ENCODE assay signal across 23 mouse cellular contexts in the genomic region with DNA sequence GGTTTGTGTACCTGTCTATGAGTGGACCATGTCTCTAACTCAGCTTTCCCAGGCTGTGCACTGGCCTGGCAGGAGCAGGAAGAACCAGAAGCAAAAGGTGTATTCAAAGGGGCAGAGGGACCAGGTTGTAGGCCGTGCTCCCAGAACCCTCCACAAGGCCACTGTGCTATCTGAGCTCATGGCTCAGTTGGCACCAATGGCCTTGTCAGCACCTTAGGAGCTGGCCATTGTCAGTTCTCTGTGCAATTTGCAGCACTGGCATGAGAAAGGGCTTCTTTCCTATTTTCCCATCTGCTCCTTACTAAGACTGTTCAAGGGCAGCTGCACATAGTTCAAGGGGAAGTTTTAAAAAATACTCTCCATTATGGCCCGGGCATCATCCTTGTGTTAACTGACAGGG. TPM values are rescaled to one million over a fixed set of nuclear protein-coding genes. Genes with fewer than 3 reads are reported as not detected.
A peak's percentile ranks its signal among the peaks of the same experiment; 100 is the strongest.
DNase-seq lines count a peak whose midpoint lies in the region; ATAC-seq and TF ChIP-seq lines count a peak whose summit lies in the region.
"Had no signal": no experiment of that assay in that cellular context is flagged by ENCODE, and none has a peak within 500 bp of the region (broad histone marks: within the 10 kb centered on the region; RNA-seq: fewer than 3 reads in every experiment).

No protein-coding gene starts in this region.

- 69% methylated on average over 2 of the region's 2 CpGs for WGBS in heart, embryonic 11.5 days (ENCODE audit: insufficient replicate concordance)
- WGBS in heart, postnatal 0 days = 58% methylated on average over 2 of the region's 2 CpGs
- WGBS in heart, embryonic 12.5 days = 54% methylated on average over 2 of the region's 2 CpGs
- 88% methylated on average over 2 of the region's 2 CpGs for WGBS in limb, embryonic 10.5 days

- H3K27me3 ChIP-seq in heart, embryonic 11.5 days (ENCODE audit: control insufficient read depth, insufficient read depth, low read length) = peaks cover 5% of the 10 kb centered on the region; the same call in 1 of the 2 replicates
- no peaks in the 10 kb centered on the region for H3K27me3 ChIP-seq in heart, postnatal 0 days (ENCODE audit: control insufficient read depth, insufficient read depth, low read length)
- H3K27me3 ChIP-seq in heart, embryonic 12.5 days (replicated peaks) = peaks cover 27% of the 10 kb centered on the region
- H3K27me3 ChIP-seq in limb, embryonic 10.5 days (ENCODE audit: low read depth, poor library complexity, severe bottlenecking) = no peaks in the 10 kb centered on the region
- H3K27me3 ChIP-seq: forebrain, embryonic 13.5 days; forebrain, embryonic 15.5 days had no signal

- no peak overlapping the region for H3K9ac ChIP-seq in heart, embryonic 11.5 days (ENCODE audit: low read depth, low read length)
- H3K9ac ChIP-seq in heart, postnatal 0 days (replicated peaks; ENCODE audit: low read depth, low read length) = no peak overlapping the region
- H3K9ac ChIP-seq in heart, embryonic 12.5 days = no peak overlapping the region
- H3K9ac ChIP-seq: embryonic facial prominence, embryonic 12.5 days; forebrain, embryonic 13.5 days; forebrain, embryonic 15.5 days; forebrain, postnatal 0 days had no signal

- H3K4me3 ChIP-seq in heart, embryonic 11.5 days (ENCODE audit: low read depth, low read length) = no peak overlapping the region
- H3K4me3 ChIP-seq in heart, postnatal 0 days (ENCODE audit: low read depth, low read length) = no peak overlapping the region
- H3K4me3 ChIP-seq in heart, embryonic 12.5 days = no peak overlapping the region
- no peak overlapping the region for H3K4me3 ChIP-seq in limb, embryonic 10.5 days
- H3K4me3 ChIP-seq: embryonic facial prominence, embryonic 10.5 days; embryonic facial prominence, embryonic 12.5 days; forebrain, embryonic 13.5 days; forebrain, embryonic 15.5 days had no signal

- peak; percentile 20 to 21 for DNase-seq in heart, adult 18-20 months
- peak; percentile 16 for DNase-seq in heart, postnatal 0 days (ENCODE audit: low spot score)
- DNase-seq in heart, postnatal 25 days (ENCODE audit: low spot score) = no peak
- peak; percentile 17 for DNase-seq in heart, postnatal 4 days
- no peak for DNase-seq in limb, embryonic 10.5 days (ENCODE audit: low spot score)
- DNase-seq in adrenal gland, postnatal 14 days = no peak
- DNase-seq: adrenal gland, adult 8-10 months; adrenal gland, postnatal 25 days; cerebellum, adult 11 months; cerebellum, adult 18-20 months; cerebellum, adult 8-10 months; cerebellum, adult 9-11 months; cerebellum, postnatal 25 days; forebrain, postnatal 0 days had no signal

- no peak for ATAC-seq in heart, embryonic 11.5 days (replicated peaks; ENCODE audit: insufficient number of reproducible peaks, low FRiP score, low TSS enrichment)
- peak; percentile 75 for ATAC-seq in heart, postnatal 0 days (ENCODE audit: insufficient read depth, low read depth)
- no peak for ATAC-seq in heart, embryonic 12.5 days (ENCODE audit: insufficient number of reproducible peaks, low FRiP score)
- ATAC-seq: activated CD4-positive, CD25-positive, alpha-beta regulatory T cell, adult 4 months; forebrain, embryonic 13.5 days; forebrain, embryonic 15.5 days; forebrain, postnatal 0 days; Patski had no signal

- no peak overlapping the region for H3K27ac ChIP-seq in heart, embryonic 11.5 days (ENCODE audit: low read depth, low read length)
- H3K27ac ChIP-seq in heart, postnatal 0 days (ENCODE audit: low read depth) = no peak overlapping the region
- no peak overlapping the region for H3K27ac ChIP-seq in heart, embryonic 12.5 days (ENCODE audit: poor library complexity, severe bottlenecking)
- peak overlapping the region; percentile 15; the same call in 1 of the 2 replicates for H3K27ac ChIP-seq in limb, embryonic 10.5 days
- H3K27ac ChIP-seq: embryonic facial prominence, embryonic 10.5 days; embryonic facial prominence, embryonic 12.5 days; forebrain, embryonic 13.5 days; forebrain, embryonic 15.5 days had no signal

- H3K4me1 ChIP-seq in heart, embryonic 11.5 days (ENCODE audit: control insufficient read depth, insufficient read depth, low read length) = no peaks in the 10 kb centered on the region
- H3K4me1 ChIP-seq in heart, postnatal 0 days (ENCODE audit: control insufficient read depth, insufficient read depth) = no peaks in the 10 kb centered on the region
- no peaks in the 10 kb centered on the region for H3K4me1 ChIP-seq in heart, embryonic 12.5 days (replicated peaks)
- peaks cover 24% of the 10 kb centered on the region for H3K4me1 ChIP-seq in limb, embryonic 10.5 days
- H3K4me1 ChIP-seq: embryonic facial prominence, embryonic 12.5 days had no signal

- no peaks in the 10 kb centered on the region for H3K9me3 ChIP-seq in heart, embryonic 11.5 days (replicated peaks; ENCODE audit: control insufficient read depth, low read length)
- H3K9me3 ChIP-seq in heart, postnatal 0 days (replicated peaks; ENCODE audit: control insufficient read depth, low read length) = no peaks in the 10 kb centered on the region
- no peaks in the 10 kb centered on the region for H3K9me3 ChIP-seq in heart, embryonic 12.5 days (replicated peaks)
- no peaks in the 10 kb centered on the region for H3K9me3 ChIP-seq in limb, embryonic 10.5 days (replicated peaks)
- H3K9me3 ChIP-seq: embryonic facial prominence, embryonic 12.5 days; forebrain, embryonic 13.5 days; forebrain, embryonic 15.5 days; G1E had no signal

- intact Hi-C loops in heart, postnatal 25 days (cut with DNase I) = no loop called here

- TF ChIP-seq CTCF in heart, postnatal 0 days (IDR thresholded peaks at IDR 0.05; ENCODE audit: low read depth) = no peak

- no peaks in the 10 kb centered on the region for H3K36me3 ChIP-seq in heart, embryonic 11.5 days (ENCODE audit: control insufficient read depth, insufficient read depth, low read length)
- no peaks in the 10 kb centered on the region for H3K36me3 ChIP-seq in heart, postnatal 0 days (replicated peaks; ENCODE audit: control insufficient read depth, insufficient read depth, low read length)
- H3K36me3 ChIP-seq in heart, embryonic 12.5 days = no peaks in the 10 kb centered on the region
- no peaks in the 10 kb centered on the region for H3K36me3 ChIP-seq in limb, embryonic 10.5 days
- H3K36me3 ChIP-seq: embryonic facial prominence, embryonic 10.5 days; embryonic facial prominence, embryonic 12.5 days; forebrain, embryonic 15.5 days; G1E had no signal

- no peak for TF ChIP-seq EP300 in heart, postnatal 0 days (IDR thresholded peaks at IDR 0.05; ENCODE audit: low read depth)

- H3K4me2 ChIP-seq in heart, embryonic 11.5 days = no peak overlapping the region
- no peak overlapping the region for H3K4me2 ChIP-seq in heart, postnatal 0 days (ENCODE audit: low read depth, low read length)
- H3K4me2 ChIP-seq in heart, embryonic 12.5 days = no peak overlapping the region
- H3K4me2 ChIP-seq: embryonic facial prominence, embryonic 12.5 days; forebrain, embryonic 13.5 days; forebrain, embryonic 15.5 days had no signal

RNA-seq across cellular contexts. Expression of a gene that starts 20.6 kb away (rescaled TPM):
- total RNA-seq in heart, adult 18-20 months (2021) = 10 to 100 TPM; 21.1 to 26.3 TPM
- polyA plus RNA-seq in heart, embryonic 11.5 days (2014; fragmentation: Nextera tagmentation; extraction: Ambion mirVana) = 30.7 and 33.6 TPM in 2 replicates
- 32.3 and 37.6 TPM in 2 replicates for total RNA-seq in heart, postnatal 0 days (2014; rRNA removed; ENCODE audit: low replicate concordance)
- polyA plus RNA-seq in heart, postnatal 0 days (2015; fragmentation: Nextera tagmentation; extraction: Ambion mirVana) = 31.4 and 32.6 TPM in 2 replicates
- 10 to 100 TPM; 23.0 to 24.0 TPM for total RNA-seq in heart, postnatal 25 days (2021)
- 10 to 100 TPM; 32.0 to 33.0 TPM for total RNA-seq in heart, postnatal 4 days (2021)
- polyA plus RNA-seq in heart, embryonic 12.5 days (2016; fragmentation: Nextera tagmentation; extraction: Ambion mirVana) = 28.7 TPM in 2 replicates
- 60.6 and 60.8 TPM in 2 replicates for polyA plus RNA-seq in limb, embryonic 10.5 days (2016; fragmentation: Nextera tagmentation; extraction: Ambion mirVana)
- total RNA-seq in adrenal gland, postnatal 14 days (2021) = 36.4 and 38.8 TPM in 2 replicates

Comparison
In these comparisons a context has a peak if more than half of its experiments do, and no peak if none do; other contexts are left out.
1. DNase-seq: peak in heart, adult 18-20 months (2 of 2), heart, postnatal 0 days (single experiment) and heart, postnatal 4 days (single experiment); none in heart, postnatal 25 days (single experiment), limb, embryonic 10.5 days (single experiment) and adrenal gland, postnatal 14 days (single experiment).